Mouse (Mus musculus) embryonic facial prominence, embryonic 13.5 days (tissue): ENCODE measurements at regions not wholly inside any gene's neighbourhood (a gene's known extent, or its start where the extent isn't known, plus 50 kb on each side); places are given as distances from the start of the nearest gene placed in this dataset.

ENCODE experiments used
- ATAC-seq: fragments of 200-750 bp; cut with Nextera tagmentation; 2 replicates; pipeline ENCODE4 v1.8.0; 2017; ENCODE audit warnings: low read depth; ENCODE audit not compliant: insufficient number of reproducible peaks, insufficient read depth, low FRiP score, low TSS enrichment
- H3K27ac ChIP-seq: fragments of 300-500 bp; sonication (generic); 2 replicates; pipeline ENCODE4 v1.5.1; 2015; ENCODE audit warnings: moderate library complexity, mild to moderate bottlenecking, inconsistent platforms
- H3K27me3 ChIP-seq: fragments of 300-500 bp; sonication (generic); 2 replicates; pipeline ENCODE4 v1.6.1; 2015; ENCODE audit warnings: mild to moderate bottlenecking, inconsistent platforms
- H3K36me3 ChIP-seq: fragments of 300-500 bp; sonication (generic); 2 replicates; pipeline ENCODE4 v1.6.1; 2015; ENCODE audit warnings: mild to moderate bottlenecking, inconsistent platforms
- H3K4me1 ChIP-seq: fragments of 300-500 bp; sonication (generic); 2 replicates; pipeline ENCODE4 v1.6.1; 2015; ENCODE audit warnings: inconsistent platforms
- H3K4me2 ChIP-seq: fragments of 300-500 bp; sonication (generic); 2 replicates; pipeline ENCODE4 v1.6.1; 2015; ENCODE audit warnings: moderate library complexity, mild to moderate bottlenecking, inconsistent platforms
- H3K4me3 ChIP-seq: fragments of 300-500 bp; sonication (generic); 2 replicates; pipeline ENCODE4 v1.5.1; 2015; ENCODE audit warnings: mild to moderate bottlenecking, inconsistent platforms
- H3K9ac ChIP-seq: fragments of 300-500 bp; sonication (generic); 2 replicates; pipeline ENCODE4 v1.6.1; 2015; ENCODE audit warnings: mild to moderate bottlenecking, inconsistent platforms
- H3K9me3 ChIP-seq: fragments of 300-500 bp; sonication (generic); 2 replicates; pipeline ENCODE4 v1.6.1; 2016; ENCODE audit warnings: inconsistent platforms
- WGBS: fragments of 180-500 bp; shearing (Covaris S2); methylation state at CpG from one replicate; pipeline ENCODE4 v1.1.7; 2015; ENCODE audit warnings: mixed read lengths; 5-methylcytosine and 5-hydroxymethylcytosine counted together

- Histone ChIP-seq H3K27me3 (no peaks in the 10 kb centered on the region), H3K4me2 (no peak overlapping the region), H3K9ac (no peak overlapping the region), H3K9me3 (no peaks in the 10 kb centered on the region), H3K36me3 (no peaks in the 10 kb centered on the region), H3K27ac (no peak overlapping the region), H3K4me3 (no peak overlapping the region), H3K4me1 (no peaks in the 10 kb centered on the region)
- WGBS = 81% methylated on average over 6 of the region's 6 CpGs
- no peak for ATAC-seq
Measured at GRCm38 (mm10) chr16:77301270-77302171, 288.0 kb downstream of the Usp25 start.

GRCm38 (mm10) chr16:77300572-77301213, 287.2 kb downstream of the Usp25 start:
- Histone ChIP-seq H3K27ac (no peak overlapping the region), H3K27me3 (no peaks in the 10 kb centered on the region), H3K4me2 (no peak overlapping the region), H3K36me3 (no peaks in the 10 kb centered on the region), H3K4me1 (0 out of 2 replicates have a peak, but pooled peaks cover 3% of the 10 kb centered on the region), H3K4me3 (no peak overlapping the region), H3K9ac (no peak overlapping the region), H3K9me3 (no peaks in the 10 kb centered on the region)
- no peak for ATAC-seq
- 67% methylated on average over 6 of the region's 6 CpGs for WGBS

GRCm38 (mm10) chr16:77295574-77296355, 282.3 kb downstream of the Usp25 start:
- no peak overlapping the region for H3K9ac ChIP-seq
- H3K27me3 ChIP-seq = no peaks in the 10 kb centered on the region
- H3K9me3 ChIP-seq = no peaks in the 10 kb centered on the region
- no peaks in the 10 kb centered on the region for H3K36me3 ChIP-seq
- H3K4me2 ChIP-seq = no peak overlapping the region
- WGBS = 48% methylated on average over 4 of the region's 4 CpGs
- ATAC-seq = no peak
- H3K4me3 ChIP-seq = no peak overlapping the region
- no peak overlapping the region for H3K27ac ChIP-seq
- H3K4me1 ChIP-seq = peaks cover 7% of the 10 kb centered on the region

- Histone ChIP-seq H3K4me2 (no peak overlapping the region), H3K36me3 (no peaks in the 10 kb centered on the region), H3K4me1 (peaks cover 7% of the 10 kb centered on the region), H3K9ac (no peak overlapping the region), H3K4me3 (no peak overlapping the region), H3K9me3 (no peaks in the 10 kb centered on the region), H3K27ac (no peak overlapping the region; the same call in 1 of the 2 replicates), H3K27me3 (no peaks in the 10 kb centered on the region)
- ATAC-seq = no peak
- 76% methylated on average over 2 of the region's 2 CpGs for WGBS
Measured at GRCm38 (mm10) chr16:77292317-77292771, 278.8 kb downstream of the Usp25 start.

- Histone ChIP-seq H3K36me3 (no peaks in the 10 kb centered on the region), H3K27ac (no peak overlapping the region; the same call in 1 of the 2 replicates), H3K4me1 (peaks cover 7% of the 10 kb centered on the region), H3K9me3 (no peaks in the 10 kb centered on the region), H3K4me2 (no peak overlapping the region), H3K27me3 (no peaks in the 10 kb centered on the region), H3K4me3 (no peak overlapping the region), H3K9ac (no peak overlapping the region)
- 74% methylated on average over 8 of the region's 8 CpGs for WGBS
- no peak for ATAC-seq
Measured at GRCm38 (mm10) chr16:77291723-77292316, 278.3 kb downstream of the Usp25 start.

DNA sequence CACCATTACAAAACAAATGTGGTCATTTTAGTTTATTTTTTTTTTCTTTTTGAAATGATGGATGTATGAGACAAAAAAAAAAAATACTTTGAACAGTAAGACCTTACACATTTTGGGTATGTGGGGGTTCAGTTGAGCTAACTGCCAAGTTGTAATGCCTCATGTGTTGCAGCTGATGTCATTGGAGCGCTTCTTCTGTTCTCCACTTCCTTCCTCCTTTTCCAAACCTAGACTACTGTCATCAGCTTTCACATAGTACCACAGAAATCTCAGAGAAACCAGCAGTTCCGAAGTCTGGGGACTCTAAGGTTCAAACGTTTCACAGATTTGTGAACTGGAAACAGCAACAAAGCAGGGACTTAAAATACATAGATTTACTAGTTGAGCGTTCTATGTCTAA, 270.7 kb downstream of the Usp25 start:
- Histone ChIP-seq H3K36me3 (no peaks in the 10 kb centered on the region), H3K4me1 (peaks cover 9% of the 10 kb centered on the region), H3K27ac (no peak overlapping the region), H3K9ac (no peak overlapping the region), H3K4me3 (no peak overlapping the region), H3K27me3 (no peaks in the 10 kb centered on the region), H3K9me3 (no peaks in the 10 kb centered on the region), H3K4me2 (no peak overlapping the region)
- 74% methylated on average over 4 of the region's 4 CpGs for WGBS
- no peak for ATAC-seq

DNA sequence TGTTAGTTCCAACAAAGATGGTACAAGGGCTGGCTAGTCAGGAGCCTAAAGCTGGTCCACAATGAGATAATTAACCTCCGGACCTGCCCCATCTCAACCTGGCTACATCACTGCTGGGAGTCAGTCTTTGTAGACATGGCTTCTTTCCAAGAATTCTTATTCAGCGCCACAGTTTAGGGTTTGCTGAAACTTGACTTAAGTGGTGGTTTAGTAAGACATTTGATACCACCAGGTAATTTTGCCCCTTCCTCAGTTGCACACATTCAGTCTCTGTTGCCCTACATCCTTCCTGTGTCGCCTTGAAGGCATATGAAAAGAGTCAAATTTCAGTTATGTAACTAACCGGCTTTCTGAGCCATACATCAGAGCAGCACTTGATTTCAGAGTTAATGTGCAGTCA, 266.4 kb downstream of the Usp25 start:
- Histone ChIP-seq H3K4me2 (no peak overlapping the region), H3K36me3 (no peaks in the 10 kb centered on the region), H3K4me1 (peaks cover 10% of the 10 kb centered on the region), H3K27ac (peak overlapping the region; percentile 44), H3K27me3 (no peaks in the 10 kb centered on the region), H3K9ac (no peak overlapping the region), H3K9me3 (no peaks in the 10 kb centered on the region), H3K4me3 (no peak overlapping the region)
- peak; percentile 74 for ATAC-seq
- WGBS = 22% methylated on average over 4 of the region's 4 CpGs

DNA sequence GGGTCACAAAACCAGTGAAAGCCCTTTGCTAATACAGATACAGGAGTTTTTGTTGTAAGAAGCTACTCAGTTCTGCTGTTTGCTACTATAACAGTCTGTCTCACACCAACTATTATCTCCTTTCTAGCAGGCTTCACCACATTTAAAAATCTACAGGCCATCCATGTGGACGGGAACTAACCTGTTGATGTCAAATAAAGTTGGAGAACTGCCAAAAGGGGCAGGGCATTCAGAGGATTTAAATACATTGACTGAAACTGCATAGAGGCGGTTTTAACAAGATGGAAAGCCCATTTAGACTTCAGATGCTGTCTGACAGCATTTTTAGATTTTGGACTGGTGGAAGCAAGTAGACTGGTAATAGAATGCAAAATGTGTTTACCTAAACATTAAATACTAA, 266.0 kb downstream of the Usp25 start:
- H3K4me3 ChIP-seq = no peak overlapping the region
- no peaks in the 10 kb centered on the region for H3K36me3 ChIP-seq
- H3K4me2 ChIP-seq = no peak overlapping the region
- no peak for ATAC-seq
- peaks cover 10% of the 10 kb centered on the region for H3K4me1 ChIP-seq
- H3K9ac ChIP-seq = no peak overlapping the region
- H3K27me3 ChIP-seq = no peaks in the 10 kb centered on the region
- H3K27ac ChIP-seq = peak overlapping the region; percentile 44; the same call in 1 of the 2 replicates
- H3K9me3 ChIP-seq = no peaks in the 10 kb centered on the region
- 57% methylated on average over 2 of the region's 2 CpGs for WGBS

- Histone ChIP-seq H3K9ac (no peak overlapping the region), H3K4me2 (no peak overlapping the region), H3K9me3 (no peaks in the 10 kb centered on the region), H3K4me1 (peaks cover 4% of the 10 kb centered on the region; the same call in 1 of the 2 replicates), H3K27me3 (no peaks in the 10 kb centered on the region), H3K36me3 (no peaks in the 10 kb centered on the region), H3K4me3 (no peak overlapping the region), H3K27ac (no peak overlapping the region)
- no peak for ATAC-seq
- WGBS = 71% methylated on average over 3 of the region's 3 CpGs
Measured at GRCm38 (mm10) chr16:77273306-77273705, 259.8 kb downstream of the Usp25 start.

- WGBS = 24% methylated on average over 2 of the region's 2 CpGs
- no peak overlapping the region for H3K27ac ChIP-seq
Measured at GRCm38 (mm10) chr16:77268926-77269325, 255.4 kb downstream of the Usp25 start.

DNA sequence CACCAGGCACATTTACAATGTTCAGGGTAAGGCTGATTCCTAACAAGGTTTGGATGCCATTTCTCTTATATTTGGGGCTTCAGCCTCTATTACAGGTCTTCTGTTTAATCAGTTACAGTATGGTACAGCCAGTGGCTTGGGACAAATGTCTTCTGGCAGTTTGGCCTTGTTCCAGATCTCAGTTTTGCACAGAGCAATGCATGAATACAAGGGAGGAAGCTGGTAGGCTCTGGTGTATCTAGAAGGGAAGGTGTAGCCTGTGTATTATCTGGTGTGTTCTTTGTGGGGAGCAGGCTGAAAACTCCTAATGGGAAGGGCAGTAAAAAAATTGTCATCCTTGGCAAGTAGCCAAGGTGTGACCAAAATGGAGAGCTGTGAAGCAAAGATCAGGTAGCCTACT, 254.2 kb downstream of the Usp25 start:
- H3K27me3 ChIP-seq = no peaks in the 10 kb centered on the region
- H3K9me3 ChIP-seq = no peaks in the 10 kb centered on the region
- H3K36me3 ChIP-seq = no peaks in the 10 kb centered on the region
- no peak overlapping the region for H3K27ac ChIP-seq
- H3K4me3 ChIP-seq = no peak overlapping the region
- H3K9ac ChIP-seq = no peak overlapping the region
- H3K4me2 ChIP-seq = no peak overlapping the region
- no peak for ATAC-seq
- H3K4me1 ChIP-seq = peaks cover 8% of the 10 kb centered on the region; the same call in 1 of the 2 replicates

More at GRCm38 (mm10) chr16:77268926-77269325, 255.4 kb downstream of the Usp25 start:
- H3K36me3 ChIP-seq = no peaks in the 10 kb centered on the region
- H3K4me1 ChIP-seq = peaks cover 8% of the 10 kb centered on the region; the same call in 1 of the 2 replicates
- no peak overlapping the region for H3K4me3 ChIP-seq
- no peak overlapping the region for H3K4me2 ChIP-seq
- ATAC-seq = no peak
- no peaks in the 10 kb centered on the region for H3K27me3 ChIP-seq
- H3K9me3 ChIP-seq = no peaks in the 10 kb centered on the region
- no peak overlapping the region for H3K9ac ChIP-seq
